Mouse (Mus musculus) ES-E14 (cell line): ENCODE results near the gene Atf3.

ENCODE experiments used
- MAFK ChIP-seq: IDR thresholded peaks from 2 replicates; pipeline ENCODE4 v1.6.1; 2014; ENCODE audit warnings: mild to moderate bottlenecking, low read depth, low read length, inconsistent platforms; ENCODE audit not compliant: insufficient read depth
- ZC3H11A ChIP-seq: IDR thresholded peaks from 2 replicates; pipeline ENCODE4 v1.6.1; 2012; ENCODE audit warnings: low read depth, mild to moderate bottlenecking, inconsistent platforms, low read length, borderline replicate concordance
- ZNF384 ChIP-seq: IDR thresholded peaks from 2 replicates; pipeline ENCODE4 v1.6.1; 2012; ENCODE audit warnings: low read depth, low read length, inconsistent platforms

DNA sequence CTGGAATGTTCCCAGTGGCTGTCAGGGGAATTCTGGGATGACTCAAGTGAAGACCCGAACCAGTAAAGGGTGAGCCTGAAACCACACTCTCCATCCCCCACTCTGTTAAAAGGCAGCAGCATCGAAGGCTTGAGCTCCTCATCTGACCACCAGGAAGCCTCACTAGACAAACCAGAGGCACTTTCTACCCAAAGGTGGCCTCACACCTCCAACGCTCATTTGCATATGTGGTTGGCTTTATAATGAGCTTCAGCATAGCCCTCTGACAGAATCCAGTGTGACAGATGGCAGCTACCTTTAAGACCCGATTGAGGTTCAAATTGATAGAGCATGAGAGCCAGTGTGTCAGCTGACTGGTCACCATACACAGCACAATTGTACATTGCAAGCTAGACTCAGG is 93.6 kb downstream of the Atf3 start:
- TF ChIP-seq ZNF384 (no peak), ZC3H11A (no peak), MAFK (no peak)
